Comparison of ENCODE assay signal across 8 mouse cellular contexts in genomic region chr7:129235410-129235809, GRCm38 (mm10). TPM values are rescaled to one million over a fixed set of nuclear protein-coding genes. Genes with fewer than 3 reads are reported as not detected.
DNase-seq lines count a peak whose midpoint lies in the region; ATAC-seq and TF ChIP-seq lines count a peak whose summit lies in the region.

No protein-coding gene starts in this region.

- no peak overlapping the region for H3K9ac ChIP-seq in forebrain, embryonic 15.5 days (replicated peaks)
- H3K9ac ChIP-seq in midbrain, embryonic 15.5 days: no peak overlapping the region

- no peaks in the 10 kb centered on the region for H3K4me1 ChIP-seq in cerebellum, adult 2 months (ENCODE audit: control insufficient read depth, insufficient read depth, low read length)
- H3K4me1 ChIP-seq in lung, adult 2 months (ENCODE audit: control insufficient read depth, insufficient read depth, low read length): no peaks in the 10 kb centered on the region
- H3K4me1 ChIP-seq in forebrain, embryonic 15.5 days: no peaks in the 10 kb centered on the region
- no peaks in the 10 kb centered on the region for H3K4me1 ChIP-seq in midbrain, embryonic 15.5 days

- ATAC-seq in forebrain, embryonic 15.5 days (replicated peaks): 0 out of 2 replicates have a peak, but pooled peaks have one; percentile 38
- 0 out of 2 replicates have a peak, but pooled peaks have one; percentile 56 for ATAC-seq in midbrain, embryonic 15.5 days (replicated peaks)

- no peaks in the 10 kb centered on the region for H3K36me3 ChIP-seq in forebrain, embryonic 15.5 days
- H3K36me3 ChIP-seq in midbrain, embryonic 15.5 days (replicated peaks): no peaks in the 10 kb centered on the region

- H3K9me3 ChIP-seq in forebrain, embryonic 15.5 days: no peaks in the 10 kb centered on the region
- H3K9me3 ChIP-seq in midbrain, embryonic 15.5 days: no peaks in the 10 kb centered on the region

- peak; percentile 41; the same call in 1 of the 2 replicates for TF ChIP-seq CTCF in cerebellum, adult 2 months (IDR thresholded peaks at IDR 0.05; ENCODE audit: borderline replicate concordance, insufficient read depth, low read depth, low read length)
- peak; percentile 62 for TF ChIP-seq CTCF in lung, adult 2 months (IDR thresholded peaks at IDR 0.05; ENCODE audit: insufficient read depth, low read length)

- TF ChIP-seq POLR2A in cerebellum, adult 2 months (IDR thresholded peaks at IDR 0.05; ENCODE audit: borderline replicate concordance, insufficient read depth, low read length): no peak
- TF ChIP-seq POLR2A in lung, adult 2 months (IDR thresholded peaks at IDR 0.05; ENCODE audit: borderline replicate concordance, extremely low read depth, low read depth, low read length): no peak

- WGBS in cerebellum, adult 2 months: 52% methylated on average over 2 of the region's 2 CpGs
- WGBS in lung, adult 2 months: 45% methylated on average over 2 of the region's 2 CpGs
- 46% methylated on average over 2 of the region's 2 CpGs for WGBS in forebrain, embryonic 15.5 days
- 49% methylated on average over 2 of the region's 2 CpGs for WGBS in midbrain, embryonic 15.5 days

- no peak for DNase-seq in cerebellum, adult 2 months
- no peak for DNase-seq in cerebellum, adult 9-11 months
- no peak for DNase-seq in lung, adult 2 months
- DNase-seq in lung, adult 18-20 months: no peak
- no peak for DNase-seq in ovary, postnatal 10 days (ENCODE audit: low spot score)
- DNase-seq in gastrocnemius, adult 8-10 months (ENCODE audit: low spot score in 2 of 2): no peak

- H3K4me3 ChIP-seq in cerebellum, adult 2 months (replicated peaks; ENCODE audit: insufficient read depth, low read depth, low read length): no peak overlapping the region
- no peak overlapping the region for H3K4me3 ChIP-seq in lung, adult 2 months (replicated peaks; ENCODE audit: extremely low read depth, low read depth, low read length)
- no peak overlapping the region for H3K4me3 ChIP-seq in forebrain, embryonic 15.5 days
- no peak overlapping the region for H3K4me3 ChIP-seq in midbrain, embryonic 15.5 days

- H3K27ac ChIP-seq in cerebellum, adult 2 months (ENCODE audit: insufficient read depth, low read length): no peak overlapping the region
- H3K27ac ChIP-seq in forebrain, embryonic 15.5 days (replicated peaks): no peak overlapping the region
- no peak overlapping the region for H3K27ac ChIP-seq in midbrain, embryonic 15.5 days

- no peaks in the 10 kb centered on the region for H3K27me3 ChIP-seq in cerebellum, adult 2 months (ENCODE audit: control insufficient read depth, insufficient read depth, low read length)
- H3K27me3 ChIP-seq in forebrain, embryonic 15.5 days: no peaks in the 10 kb centered on the region
- H3K27me3 ChIP-seq in midbrain, embryonic 15.5 days (replicated peaks): no peaks in the 10 kb centered on the region

- H3K4me2 ChIP-seq in forebrain, embryonic 15.5 days (replicated peaks): no peak overlapping the region
- H3K4me2 ChIP-seq in midbrain, embryonic 15.5 days: no peak overlapping the region

RNA-seq across cellular contexts. Expression of gene Plpp4, which starts 21.4 kb away (rescaled TPM):
- polyA plus RNA-seq in cerebellum, adult 2 months (2012; rRNA removed): 14.8 and 17.3 TPM in 2 replicates
- not detected in 2 replicates for polyA plus RNA-seq in lung, adult 2 months (2012; rRNA removed)
- polyA plus RNA-seq in forebrain, embryonic 15.5 days (2015; fragmentation: Nextera tagmentation; extraction: Ambion mirVana): 2.4 and 2.5 TPM in 2 replicates
- 9.7 and 10.5 TPM in 2 replicates for polyA plus RNA-seq in midbrain, embryonic 15.5 days (2015; fragmentation: Nextera tagmentation; extraction: Ambion mirVana)
- total RNA-seq in gastrocnemius, adult 8-10 months (2022): not detected
